Mouse (Mus musculus): ENCODE results near the gene Zfyve21. TPM values are rescaled to one million over a fixed set of nuclear protein-coding genes. Genes with fewer than 3 reads are reported as not detected.

The Zfyve21 gene
- 2.3 and 2.9 TPM in 2 replicates for total RNA-seq (2017)

DNA sequence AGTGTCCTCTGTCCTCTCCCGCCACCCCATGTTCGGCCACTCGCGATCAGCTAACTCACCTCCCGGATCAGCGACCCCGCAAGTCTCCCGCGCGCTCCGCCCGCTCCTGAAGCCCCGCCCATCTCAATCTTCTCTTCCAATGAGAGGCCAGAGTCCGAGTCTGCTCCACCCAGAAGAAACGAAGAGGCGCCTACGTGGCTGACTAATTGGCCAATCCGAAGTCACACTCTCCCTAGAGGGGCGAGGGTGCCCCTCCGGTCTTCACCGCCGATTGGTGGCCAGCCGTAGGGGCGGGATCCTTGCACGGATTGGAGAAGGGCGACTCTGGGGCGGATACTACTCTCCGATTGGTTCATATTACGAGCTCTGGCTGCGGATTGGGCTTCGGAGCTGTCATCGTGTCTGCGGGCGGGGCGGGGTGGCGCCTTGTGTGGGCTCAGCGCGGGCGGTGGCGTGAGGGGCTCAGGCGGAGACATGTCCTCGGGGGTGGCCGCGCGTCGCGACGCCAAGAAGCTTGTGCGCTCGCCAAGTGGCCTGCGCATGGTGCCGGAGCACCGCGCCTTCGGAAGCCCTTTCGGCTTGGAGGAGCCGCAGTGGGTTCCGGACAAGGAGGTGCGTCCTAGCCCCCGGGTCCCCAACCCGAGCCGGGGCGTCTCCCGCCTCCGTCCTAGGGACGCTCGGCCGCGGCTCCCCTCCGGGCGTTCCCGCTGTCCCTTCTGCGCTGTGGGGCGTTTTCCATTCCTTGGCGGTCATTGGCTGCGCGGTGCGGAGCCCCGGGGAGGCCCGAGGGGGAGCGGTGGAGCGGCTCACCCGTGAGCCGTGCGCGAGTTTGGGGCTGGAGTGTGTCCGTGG lies at the start of gene Zfyve21, which contains the start of gene Xrcc3:
Gene Zfyve21, plus strand, starts transcription at position 405 of the 852 bp plus-strand sequence.
Gene Xrcc3, minus strand, starts transcription at position 108 of the 852 bp plus-strand sequence.
- ATAC-seq (ENCODE audit: extremely low read depth, insufficient number of reproducible peaks, low FRiP score, poor library complexity, severe bottlenecking), result peak; percentile 94

DNA sequence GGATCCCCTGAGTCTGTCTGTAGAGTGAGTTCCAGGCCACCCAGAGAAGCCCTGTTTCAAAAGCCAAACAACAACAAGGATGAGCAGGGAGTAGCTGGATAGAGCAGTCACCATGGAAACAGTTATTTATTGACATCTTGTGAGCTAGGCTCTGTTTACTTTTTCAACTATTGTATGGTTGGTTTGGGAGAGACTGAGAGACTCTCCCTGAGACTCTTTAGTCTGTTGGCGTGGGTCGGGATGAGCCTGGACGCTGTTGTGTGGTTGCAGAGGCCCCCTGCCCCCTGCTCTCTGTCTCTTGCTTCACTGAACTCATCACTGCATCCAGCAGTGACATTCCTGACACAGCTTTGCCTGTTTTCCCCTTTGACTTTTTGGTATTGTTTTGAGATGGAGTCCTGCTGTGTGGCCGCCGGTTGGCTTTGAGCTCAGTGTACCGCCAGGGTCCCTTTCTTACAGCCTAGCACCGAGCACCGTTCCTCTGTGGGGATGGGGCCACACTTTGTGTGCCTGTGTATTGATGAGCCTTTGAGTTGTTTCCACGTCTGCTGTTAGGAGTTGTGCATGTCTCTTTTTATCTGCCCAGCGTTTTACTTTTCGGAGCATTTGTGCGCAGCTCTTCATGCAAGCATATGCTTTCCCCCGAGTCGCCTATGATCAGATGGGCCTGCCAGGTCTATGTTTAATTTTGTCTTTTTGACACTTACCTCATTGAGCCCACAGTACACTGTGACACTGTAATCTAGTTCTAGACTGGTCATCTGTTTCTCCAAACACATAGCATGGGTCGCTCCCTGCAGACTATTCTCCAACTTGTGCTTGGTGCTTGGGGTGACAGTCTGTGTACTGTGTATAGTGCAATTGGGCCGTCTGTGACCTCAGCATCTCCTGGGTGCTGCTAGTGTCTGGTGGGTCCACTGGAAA lies 47.4 kb upstream of the Zfyve21 start:
- no peak for ATAC-seq (ENCODE audit: extremely low read depth, insufficient number of reproducible peaks, low FRiP score, poor library complexity, severe bottlenecking)

DNA sequence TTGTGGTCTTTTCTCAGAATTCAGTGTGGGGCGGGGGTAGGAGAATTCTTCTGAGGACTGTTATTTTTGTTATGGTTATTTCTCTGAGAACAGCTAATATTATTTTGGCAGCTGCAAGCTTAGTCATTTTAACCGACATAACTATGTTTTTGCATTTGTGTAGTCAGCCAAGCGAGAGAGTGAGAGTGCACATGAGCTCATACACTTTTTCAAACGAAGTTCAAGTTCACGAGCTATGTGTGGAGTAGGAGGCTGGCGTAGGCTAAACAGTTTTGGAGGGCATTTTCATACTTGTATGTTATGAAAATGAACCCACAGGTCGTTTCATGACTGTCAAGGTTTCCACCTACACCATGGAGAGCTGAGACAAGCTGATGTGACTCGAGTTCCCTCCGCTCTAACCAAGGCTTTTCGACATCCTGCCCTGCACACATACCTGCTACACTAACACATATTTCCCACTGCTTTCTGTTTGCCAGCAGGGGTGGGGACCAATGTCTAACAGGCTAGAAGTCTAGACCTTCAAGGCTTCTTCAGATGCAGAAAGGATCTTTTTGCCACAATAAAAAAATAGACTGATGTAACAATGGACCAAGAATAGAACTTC lies 45.5 kb upstream of the Zfyve21 start:
- no peak for ATAC-seq (ENCODE audit: extremely low read depth, insufficient number of reproducible peaks, low FRiP score, poor library complexity, severe bottlenecking)

DNA sequence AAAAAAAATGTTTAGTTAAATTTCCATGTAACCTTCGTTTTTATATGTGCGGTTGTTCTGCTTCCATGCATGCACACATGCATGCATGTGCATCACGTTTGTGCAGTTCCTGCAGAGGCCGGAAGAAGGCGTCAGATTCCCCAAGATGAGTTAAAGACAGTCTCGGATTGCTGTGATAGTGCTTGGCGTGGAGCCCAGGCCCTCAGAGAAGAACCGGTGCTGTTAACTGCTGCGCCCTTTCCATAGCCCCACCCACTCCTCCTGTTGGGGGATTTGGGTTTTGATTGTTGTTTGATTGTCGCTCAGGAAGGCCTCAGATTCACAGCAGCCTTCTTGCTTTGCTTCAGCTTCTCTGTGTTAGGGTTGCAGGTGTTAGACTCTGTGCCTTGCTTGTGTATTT lies 44.7 kb upstream of the Zfyve21 start:
- no peak for ATAC-seq (ENCODE audit: extremely low read depth, insufficient number of reproducible peaks, low FRiP score, poor library complexity, severe bottlenecking)

DNA sequence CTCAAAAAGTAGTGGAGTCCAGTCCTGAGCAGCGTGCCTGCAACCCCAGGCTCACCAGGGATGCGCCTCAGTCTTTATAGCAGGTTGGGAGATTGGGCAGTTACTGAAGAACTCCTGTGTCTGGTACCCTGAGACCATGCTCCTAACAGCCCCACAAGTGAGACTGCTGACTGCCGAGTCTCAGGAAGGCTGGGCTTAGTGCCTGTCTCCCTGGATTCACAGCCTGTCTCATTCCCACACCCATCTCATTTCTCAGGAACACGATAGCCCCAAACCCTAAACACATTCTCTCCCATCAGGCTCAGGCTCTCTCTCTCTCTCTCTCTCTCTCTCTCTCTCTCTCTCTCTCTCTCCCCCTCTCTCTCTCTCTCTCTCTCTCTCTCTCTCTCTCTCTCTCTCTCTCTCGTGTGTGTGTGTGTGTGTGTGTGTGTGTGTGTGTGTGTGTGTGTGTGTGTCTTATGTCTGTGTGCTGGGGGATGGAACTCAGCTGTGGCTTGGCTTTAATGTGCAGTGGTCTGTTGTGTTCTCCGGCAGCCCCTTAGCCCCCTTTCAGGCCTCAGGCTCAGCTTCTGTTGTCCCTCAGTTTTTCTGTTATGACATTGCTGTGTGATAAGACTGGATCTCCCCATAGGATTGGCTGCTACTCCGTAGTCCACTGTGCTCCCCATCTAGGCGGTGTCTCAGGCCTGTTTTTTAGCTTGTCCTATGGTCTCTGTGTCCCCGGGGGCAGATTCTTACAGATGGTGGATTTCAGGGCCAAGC lies 44.0 kb upstream of the Zfyve21 start:
- no peak for ATAC-seq (ENCODE audit: extremely low read depth, insufficient number of reproducible peaks, low FRiP score, poor library complexity, severe bottlenecking)

DNA sequence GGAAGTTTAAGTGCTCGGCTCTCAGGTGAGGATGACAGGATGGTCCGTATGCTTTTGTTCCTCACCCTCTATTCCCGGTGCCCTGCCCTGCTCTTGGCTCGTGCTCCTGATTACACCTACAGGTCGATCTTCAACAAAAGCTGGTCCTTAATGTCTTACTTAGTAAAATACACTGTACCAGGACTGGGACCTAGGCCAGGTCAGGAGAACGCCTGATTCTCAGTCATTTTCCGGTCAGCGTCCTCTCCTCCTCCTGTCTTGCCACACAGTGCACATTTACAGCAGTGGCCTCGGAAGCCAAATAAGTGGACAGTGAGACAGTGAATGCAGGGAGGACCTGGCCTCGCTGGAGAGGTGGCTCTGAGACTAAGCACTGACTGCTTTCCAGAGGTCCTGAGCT lies 43.3 kb upstream of the Zfyve21 start:
- no peak for ATAC-seq (ENCODE audit: extremely low read depth, insufficient number of reproducible peaks, low FRiP score, poor library complexity, severe bottlenecking)

DNA sequence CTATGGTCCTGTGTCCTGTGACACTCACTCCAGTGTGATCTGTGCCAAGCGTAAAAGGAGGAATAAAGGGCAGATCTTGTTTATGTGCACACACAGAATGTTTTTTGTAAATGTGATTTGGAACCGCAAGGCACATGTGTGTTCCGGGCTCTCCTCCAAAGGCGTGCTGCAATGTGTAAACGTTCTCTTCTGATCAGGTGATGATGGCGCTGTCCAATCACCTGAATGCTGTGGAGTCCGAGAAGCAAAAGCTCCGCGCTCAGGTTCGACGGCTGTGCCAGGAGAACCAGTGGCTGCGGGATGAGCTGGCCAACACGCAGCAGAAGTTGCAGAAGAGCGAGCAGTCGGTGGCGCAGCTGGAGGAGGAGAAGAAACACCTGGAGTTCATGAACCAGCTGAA lies 39.8 kb upstream of the Zfyve21 start:
- ATAC-seq (ENCODE audit: extremely low read depth, insufficient number of reproducible peaks, low FRiP score, poor library complexity, severe bottlenecking), result no peak

DNA sequence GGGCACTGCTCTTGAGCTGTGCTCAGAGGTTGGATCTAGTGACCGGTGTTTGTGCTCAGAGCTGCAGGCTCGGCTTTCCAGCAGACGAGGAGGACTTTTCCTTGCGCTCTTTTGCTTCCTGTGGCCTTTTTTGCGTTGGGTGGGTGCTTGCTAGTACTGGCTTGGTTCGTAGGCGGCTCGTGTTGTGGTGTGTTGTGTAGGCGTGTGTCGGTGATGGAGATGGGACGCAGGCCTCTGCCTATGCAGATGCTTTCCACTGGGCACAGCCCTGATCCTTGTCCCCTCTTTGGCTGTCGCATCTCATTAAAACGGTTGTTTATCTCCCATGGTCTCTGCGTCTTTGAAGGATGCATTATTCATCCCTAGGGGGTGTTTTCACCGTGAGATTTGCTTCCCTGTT lies 39.1 kb upstream of the Zfyve21 start:
- no peak for ATAC-seq (ENCODE audit: extremely low read depth, insufficient number of reproducible peaks, low FRiP score, poor library complexity, severe bottlenecking)

DNA sequence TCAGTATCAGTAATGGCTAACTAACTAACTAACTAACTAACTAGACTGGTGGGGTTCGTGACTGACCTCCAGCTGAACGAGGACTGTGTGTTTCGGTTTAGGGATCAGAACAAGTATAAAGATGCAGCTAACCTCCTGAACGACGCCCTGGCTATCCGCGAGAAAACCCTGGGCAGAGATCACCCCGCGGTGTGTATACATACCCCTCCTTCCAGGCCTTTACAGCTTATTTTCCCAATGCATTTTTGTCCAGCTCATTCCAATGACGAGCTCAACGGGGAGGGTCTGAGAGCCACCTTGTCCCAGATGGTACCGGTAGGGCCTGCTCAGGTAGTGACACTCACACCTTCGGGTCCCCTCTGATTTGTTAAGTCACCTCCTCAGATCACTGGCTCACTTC lies 36.1 kb upstream of the Zfyve21 start:
- ATAC-seq (ENCODE audit: extremely low read depth, insufficient number of reproducible peaks, low FRiP score, poor library complexity, severe bottlenecking), result no peak

DNA sequence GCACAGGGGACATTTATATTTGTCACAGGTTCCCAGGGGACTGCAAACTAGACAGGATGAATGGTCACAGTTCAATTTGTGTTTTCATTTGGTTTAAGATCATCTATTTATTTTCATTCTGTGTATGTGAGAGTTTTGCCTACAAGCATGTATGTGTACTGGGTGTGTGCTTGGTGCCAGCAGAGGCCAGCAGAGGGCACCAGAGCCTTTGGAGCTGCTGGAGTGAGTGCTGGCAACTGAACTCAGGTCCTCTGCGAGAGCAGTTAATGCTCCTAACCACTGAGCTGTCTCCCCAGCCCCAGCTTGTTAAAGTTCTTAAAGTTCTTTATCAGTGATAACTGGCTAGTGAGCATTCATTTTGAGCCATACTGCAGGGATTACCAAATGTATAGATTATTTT lies 34.4 kb upstream of the Zfyve21 start:
- ATAC-seq (ENCODE audit: extremely low read depth, insufficient number of reproducible peaks, low FRiP score, poor library complexity, severe bottlenecking), result no peak

DNA sequence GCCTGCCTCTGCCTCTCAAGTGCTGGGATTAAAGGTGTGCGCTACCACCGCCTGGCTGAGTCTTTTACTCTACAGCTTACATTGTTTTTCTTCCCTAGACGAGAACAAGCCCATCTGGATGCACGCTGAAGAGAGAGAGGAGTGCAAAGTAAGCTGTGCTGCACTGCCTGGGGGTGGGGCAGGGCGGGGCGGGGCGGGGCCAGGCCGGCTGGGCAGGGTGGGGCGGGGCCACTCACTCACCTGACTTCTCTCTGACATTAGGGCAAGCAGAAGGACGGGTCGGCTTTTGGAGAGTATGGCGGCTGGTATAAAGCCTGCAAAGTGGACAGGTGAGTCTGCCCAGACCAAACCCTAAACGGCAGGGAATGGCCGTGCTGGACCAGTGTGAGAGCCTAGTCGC lies 28.8 kb upstream of the Zfyve21 start:
- no peak for ATAC-seq (ENCODE audit: extremely low read depth, insufficient number of reproducible peaks, low FRiP score, poor library complexity, severe bottlenecking)

DNA sequence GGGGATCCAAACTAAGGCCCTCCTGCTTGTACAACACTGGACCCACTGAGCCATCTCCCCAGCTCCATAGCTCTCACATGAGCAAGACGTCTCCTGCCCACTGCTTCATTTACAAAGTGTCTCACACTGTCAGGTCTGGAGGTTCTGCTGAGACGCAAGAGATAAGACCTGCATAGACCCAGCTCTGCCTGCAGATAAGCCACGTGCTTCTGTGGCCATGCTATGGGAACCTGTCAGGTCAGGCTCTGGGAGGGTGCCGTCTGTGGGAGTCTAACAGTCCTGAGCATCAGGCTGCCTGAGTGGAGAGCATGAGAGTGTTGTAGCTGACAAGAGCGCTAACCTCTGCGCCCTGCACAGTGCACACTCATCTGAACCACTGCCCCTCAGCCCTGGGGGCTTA lies 27.0 kb upstream of the Zfyve21 start:
- ATAC-seq (ENCODE audit: extremely low read depth, insufficient number of reproducible peaks, low FRiP score, poor library complexity, severe bottlenecking), result no peak

DNA sequence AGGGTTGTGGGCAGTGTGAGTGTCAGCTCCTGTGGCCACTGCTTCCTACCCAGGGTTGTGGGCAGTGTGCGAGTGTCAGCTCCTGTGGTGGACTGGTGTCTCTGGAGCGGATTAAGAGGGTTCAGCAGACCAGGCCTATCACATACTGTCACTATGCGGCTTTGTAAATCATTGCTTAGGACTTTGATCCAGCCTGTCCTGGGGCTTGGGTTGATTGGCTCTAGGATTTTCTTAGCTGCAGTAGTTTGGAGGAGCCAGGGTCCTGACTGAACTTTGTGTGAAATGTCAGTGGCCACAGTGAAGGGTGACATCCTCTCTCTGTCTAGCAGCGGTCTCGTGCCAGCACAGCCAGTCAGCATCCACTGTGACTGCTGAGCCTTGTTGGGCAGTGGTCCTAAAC lies 23.9 kb upstream of the Zfyve21 start:
- ATAC-seq (ENCODE audit: extremely low read depth, insufficient number of reproducible peaks, low FRiP score, poor library complexity, severe bottlenecking), result no peak

DNA sequence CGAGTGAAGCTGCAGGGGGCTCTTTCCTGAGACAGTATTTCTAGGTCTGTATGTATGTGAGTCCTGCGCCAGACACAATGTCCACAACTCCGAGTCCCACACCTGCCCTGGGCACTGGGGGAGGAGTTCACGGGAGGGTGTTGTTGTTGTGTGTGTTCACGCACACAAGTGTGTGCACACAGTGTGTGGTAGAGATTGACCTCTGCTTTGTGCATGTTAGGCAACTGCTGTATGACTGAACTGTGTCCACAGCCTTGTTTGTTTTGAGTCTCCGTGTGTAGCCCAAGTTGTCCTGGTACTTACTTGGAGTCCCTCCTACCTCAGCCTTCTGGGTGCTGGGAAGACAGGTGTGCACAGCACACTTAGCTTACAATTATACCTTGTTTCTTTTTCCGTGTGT lies 23.3 kb upstream of the Zfyve21 start:
- ATAC-seq (ENCODE audit: extremely low read depth, insufficient number of reproducible peaks, low FRiP score, poor library complexity, severe bottlenecking), result no peak

DNA sequence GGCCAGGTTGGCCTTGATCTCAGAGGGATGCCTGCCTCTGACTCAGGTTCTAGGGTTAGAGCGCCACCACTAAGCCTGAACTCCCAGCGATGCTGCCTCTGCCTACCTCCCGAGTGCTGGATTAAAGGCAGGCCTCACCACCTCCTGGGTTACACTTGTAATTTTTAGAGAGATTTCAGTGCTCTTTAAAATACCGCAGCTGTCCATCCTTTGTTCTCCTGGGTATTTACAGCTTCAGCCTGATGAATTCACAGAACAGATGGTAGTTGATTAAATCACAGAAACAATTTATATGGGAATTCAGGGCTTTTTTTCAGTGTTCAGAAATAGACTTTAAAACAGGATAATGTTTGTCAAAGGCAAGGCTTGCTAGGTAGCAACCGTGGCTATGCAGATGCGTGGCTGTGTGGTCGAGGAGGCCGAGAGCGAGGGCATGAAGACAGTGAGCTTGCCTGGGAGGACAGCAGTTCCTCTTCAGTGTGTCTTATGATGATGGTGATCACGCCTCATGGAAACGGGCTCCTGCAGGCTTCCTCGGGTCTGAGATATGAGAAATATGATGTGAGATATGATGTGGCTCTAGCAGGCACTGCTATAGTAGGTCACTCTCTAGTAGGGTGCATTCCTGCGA lies 22.4 kb upstream of the Zfyve21 start:
- no peak for ATAC-seq (ENCODE audit: extremely low read depth, insufficient number of reproducible peaks, low FRiP score, poor library complexity, severe bottlenecking)

DNA sequence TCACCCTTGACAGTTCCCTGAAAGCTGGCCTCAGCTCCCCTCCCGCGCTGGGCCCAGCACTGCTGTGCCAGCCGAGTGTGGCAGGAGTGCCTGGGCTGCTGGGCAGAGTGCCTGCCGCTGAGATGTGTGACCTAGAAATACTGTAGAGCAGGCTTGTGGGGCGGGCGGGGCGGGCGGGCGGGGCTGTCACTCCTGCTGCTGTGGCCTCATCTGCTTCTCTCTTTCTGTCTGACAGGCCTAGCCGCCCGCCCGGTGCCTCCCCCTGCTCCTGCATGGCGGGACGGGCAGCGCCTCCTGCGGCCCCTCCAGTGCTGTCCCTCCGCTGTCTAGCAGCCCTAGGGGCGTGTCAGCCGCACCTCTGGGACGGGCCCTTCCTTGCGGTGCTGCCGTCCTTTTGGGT lies 19.9 kb upstream of the Zfyve21 start:
- ATAC-seq (ENCODE audit: extremely low read depth, insufficient number of reproducible peaks, low FRiP score, poor library complexity, severe bottlenecking), result no peak

DNA sequence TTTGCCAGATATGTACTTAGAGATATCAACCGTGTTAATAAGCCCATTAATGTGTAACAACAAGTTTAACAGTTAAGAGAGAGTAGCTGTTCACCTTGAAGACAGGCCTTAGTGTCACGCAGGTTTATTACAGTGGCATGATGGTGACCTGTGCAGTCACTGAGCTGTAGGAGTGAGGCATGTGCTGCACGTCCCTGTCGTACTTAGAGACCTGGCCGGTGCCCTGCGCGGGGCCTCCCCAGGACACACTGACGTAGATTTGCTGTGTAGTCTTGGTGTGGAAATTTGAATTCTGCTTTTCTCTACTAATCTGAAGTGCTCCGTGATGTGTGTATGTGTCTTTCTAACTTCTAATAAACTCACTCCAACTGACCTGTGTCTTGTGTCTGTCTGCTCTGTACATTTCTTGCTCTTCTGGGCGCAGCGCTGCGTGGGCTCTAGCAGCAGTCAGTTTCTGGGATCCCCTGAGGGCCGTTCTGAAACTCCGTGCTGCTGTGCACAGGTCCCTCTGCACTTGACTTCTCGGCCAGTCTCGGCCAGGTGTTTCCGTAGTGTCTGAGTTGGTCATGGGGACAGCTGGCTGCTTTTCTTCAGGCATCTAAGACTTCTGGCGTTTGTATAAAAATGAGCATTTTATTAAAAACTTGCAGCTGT lies 19.3 kb upstream of the Zfyve21 start:
- ATAC-seq (ENCODE audit: extremely low read depth, insufficient number of reproducible peaks, low FRiP score, poor library complexity, severe bottlenecking), result no peak
